Mouse (Mus musculus) T-helper 17 cell (primary cell): Measurements from ENCODE around the gene Ptges2.

Experiments
- in situ Hi-C, 2 experiments: fragments of 300-600 bp; cut with MboI, MseI; formaldehyde crosslinking; loops; 1 replicate in 1 of 2; 2 replicates in 1 of 2; pipeline ENCODE4 v1.15.1; 2025; ENCODE audit warnings: high pct_unique_total_duplicates in 2 of 2

The Ptges2 gene

DNA sequence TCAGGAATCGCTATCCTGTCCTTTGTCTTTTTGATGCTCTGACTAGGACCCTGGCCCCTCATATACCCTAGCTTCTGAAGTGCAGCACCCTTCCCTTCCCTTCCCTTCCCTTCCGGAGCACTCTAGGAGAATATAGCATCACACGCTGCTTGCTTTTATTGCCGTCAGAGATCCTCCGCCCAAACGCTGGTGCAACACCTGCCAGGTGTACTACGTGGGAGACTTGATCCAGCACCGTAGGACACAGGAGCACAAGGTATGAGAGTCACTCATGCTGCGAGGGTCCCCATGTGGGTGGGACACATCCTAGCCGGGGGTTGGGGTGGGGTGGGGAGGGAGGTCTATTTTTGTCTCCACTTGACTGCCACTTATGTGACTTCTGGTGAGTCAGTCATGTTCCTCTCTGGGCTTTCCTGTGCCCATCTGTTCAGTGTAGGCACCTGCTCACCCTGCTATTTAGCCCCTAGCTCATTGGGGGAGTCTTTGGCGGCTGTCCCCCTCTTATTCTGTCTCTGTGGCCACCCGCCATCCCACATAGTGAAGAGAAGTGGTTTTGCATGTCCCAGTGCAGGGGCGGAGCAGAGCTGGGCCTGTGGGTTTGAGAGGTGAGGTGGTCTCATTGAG is 20.3 kb upstream of the Ptges2 start:
- in situ Hi-C loops, result no loop called here

GRCm38 (mm10) chr2:32376963-32377362 is 18.7 kb upstream of the Ptges2 start:
- in situ Hi-C loops, result no loop called here

DNA sequence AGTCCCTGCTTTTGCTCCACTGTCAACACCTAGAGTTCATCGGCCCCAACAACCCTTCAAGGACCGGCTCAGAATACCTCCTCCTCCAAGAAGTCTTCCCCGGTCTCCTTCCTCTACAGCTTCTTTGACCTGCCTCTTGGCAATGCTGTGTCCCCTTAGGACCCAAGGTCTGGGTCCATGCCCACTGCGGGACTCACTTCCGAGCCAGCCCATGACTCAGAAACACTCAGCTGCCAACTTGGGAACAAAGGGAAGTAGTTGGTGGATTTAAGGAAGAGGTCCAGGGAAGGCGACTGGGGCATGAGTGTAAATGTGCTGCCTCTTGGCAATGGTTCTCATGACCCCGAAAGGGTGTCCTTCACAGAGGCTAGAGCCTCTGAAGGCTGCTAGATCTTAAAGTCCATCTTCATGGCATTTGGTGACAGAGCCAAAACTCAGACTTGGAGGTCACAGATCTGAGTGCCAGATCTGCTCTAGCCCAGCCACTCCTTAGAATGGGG is 15.6 kb upstream of the Ptges2 start:
- in situ Hi-C loops, result no loop called here

DNA sequence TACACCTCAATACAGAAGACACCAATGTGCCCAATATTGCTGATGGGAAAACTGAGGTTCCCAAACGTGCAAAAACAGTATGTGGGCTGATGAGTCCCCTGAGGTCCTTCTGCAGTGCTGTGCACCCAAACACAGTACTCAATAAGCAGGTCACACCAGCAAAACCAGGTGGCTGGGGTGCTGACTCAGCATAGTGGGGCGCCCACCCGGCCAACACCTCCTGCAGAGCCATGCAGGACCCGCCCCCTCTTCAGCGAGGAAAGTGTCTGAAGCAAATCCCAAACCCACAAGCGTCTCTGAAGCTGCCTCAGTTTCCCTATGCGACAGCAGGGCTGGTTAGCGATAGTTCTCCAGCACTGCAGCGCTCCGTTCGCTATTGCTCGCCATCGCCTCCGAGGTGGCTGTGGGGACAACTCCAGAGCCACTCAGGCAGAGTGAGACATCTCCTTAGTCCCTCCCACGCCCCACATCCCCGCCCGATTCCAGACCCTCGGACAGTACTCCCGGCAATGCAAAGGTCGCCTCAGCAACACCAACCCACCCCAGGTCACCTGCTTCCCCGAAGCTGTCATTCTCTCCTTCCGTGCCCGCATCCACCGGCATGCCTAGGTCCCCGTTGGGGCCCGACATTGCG is 14.4 kb upstream of the Ptges2 start:
- in situ Hi-C loops, result no loop called here

DNA sequence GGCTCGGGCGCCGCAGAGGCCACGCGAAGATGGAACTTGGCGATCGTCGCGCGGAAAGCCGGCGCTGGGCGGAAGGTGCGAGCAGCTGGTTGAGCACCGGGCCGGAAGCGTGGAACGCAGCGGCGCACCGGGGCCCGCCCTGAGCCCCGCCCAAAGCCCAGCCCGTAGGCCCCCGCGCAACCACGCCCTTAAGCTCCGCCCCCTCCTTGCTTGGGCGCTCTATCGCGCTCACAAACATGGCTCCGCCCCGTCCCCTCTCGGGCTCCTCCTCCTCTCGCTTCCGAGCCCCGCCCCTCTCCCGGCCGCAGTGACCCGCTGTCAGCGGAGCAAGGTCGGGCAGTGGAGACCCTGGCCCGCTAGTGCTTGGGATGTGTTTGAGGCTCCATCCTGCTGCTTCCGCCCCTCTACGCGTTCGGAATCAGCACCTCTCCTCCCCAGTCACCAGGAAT is 13.9 kb upstream of the Ptges2 start, which contains the start of gene 1110008P14Rik:
Gene 1110008P14Rik (minus strand): TSS at position 164 of the 449 bp plus-strand sequence.
- in situ Hi-C loops, result no loop called here

DNA sequence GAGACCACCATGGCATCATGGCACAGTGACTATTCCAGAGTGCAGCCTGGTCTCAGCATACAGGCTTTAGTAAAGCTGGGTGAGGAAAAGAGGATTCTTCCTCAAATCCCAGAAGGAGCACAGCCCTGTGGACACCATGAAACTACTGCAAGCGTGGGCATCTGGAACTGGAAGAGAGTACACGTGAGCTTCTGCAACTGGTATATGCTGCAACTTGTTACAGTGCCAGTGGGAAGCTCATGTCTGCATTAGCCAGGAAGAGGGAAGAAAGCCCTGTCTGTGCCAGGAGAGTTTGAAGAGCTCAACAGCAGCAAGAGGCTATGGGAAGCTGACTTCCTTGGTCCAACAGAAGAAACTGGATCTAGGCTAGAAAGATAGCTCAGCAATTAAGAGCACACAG is 13.0 kb upstream of the Ptges2 start:
- in situ Hi-C loops, result no loop called here

DNA sequence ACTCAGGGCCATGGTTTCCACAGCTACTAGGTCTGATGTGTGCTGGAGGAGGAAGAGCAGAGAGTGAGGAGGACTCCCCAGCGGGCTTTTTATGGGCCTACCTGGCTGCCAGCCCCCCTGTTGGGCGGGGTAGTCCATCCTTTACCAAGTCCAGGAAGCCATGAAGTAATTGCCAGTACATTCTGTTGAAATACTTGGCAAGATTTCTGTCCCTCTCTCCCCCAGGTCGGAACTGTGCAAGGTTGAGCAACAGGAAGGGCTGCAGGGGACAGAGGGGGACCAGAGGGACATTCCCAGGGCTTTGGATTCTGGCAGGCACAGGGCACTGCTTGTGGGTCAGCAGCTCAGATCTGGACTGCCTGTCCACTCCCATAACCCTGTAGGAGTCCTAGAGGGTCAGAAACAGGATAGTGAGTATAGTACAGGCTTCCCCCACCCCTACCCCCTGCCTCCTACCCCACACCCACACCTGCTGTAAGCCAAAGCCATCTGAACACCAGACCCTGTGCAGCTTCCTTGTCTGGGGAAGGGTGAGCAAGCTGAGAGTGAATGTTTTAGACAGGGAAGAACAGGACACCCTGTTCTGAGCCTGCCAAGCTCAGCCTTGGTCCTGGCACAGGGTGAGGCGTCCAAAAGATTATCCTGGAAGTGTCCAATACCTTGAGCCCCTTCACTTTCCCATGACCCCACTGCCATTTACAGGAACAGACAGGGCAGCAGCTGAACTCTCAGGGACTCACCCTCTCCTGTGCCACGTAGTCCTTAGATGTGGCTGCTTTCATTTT is 7.8 kb upstream of the Ptges2 start, which contains the start of gene Lcn2:
Gene Lcn2 (minus strand): TSS at position 547 of the 785 bp plus-strand sequence.
- in situ Hi-C loops, result no loop called here

GRCm38 (mm10) chr2:32389157-32389556 is 6.5 kb upstream of the Ptges2 start:
- in situ Hi-C loops, result no loop called here

DNA sequence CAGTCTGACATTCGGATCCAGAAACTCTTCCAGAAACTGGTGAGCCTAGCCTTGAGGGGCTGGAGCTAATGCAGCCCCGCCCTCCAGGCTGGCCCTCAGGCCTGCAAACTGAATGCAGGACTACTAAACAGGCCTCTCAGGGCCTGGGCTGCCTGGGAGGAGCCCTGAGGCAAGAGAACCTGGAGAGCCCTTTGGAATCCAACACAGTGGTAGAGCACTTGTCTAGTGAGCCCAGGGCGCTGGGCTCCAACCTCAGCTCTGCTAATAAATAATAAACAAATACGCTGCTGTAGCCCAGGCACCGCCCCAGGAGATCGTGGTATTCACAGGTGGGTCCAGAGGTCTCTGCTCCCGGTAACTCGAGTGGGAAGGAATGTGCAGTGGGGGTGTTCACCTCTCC is 4.8 kb upstream of the Ptges2 start:
- in situ Hi-C loops, result no loop called here

DNA sequence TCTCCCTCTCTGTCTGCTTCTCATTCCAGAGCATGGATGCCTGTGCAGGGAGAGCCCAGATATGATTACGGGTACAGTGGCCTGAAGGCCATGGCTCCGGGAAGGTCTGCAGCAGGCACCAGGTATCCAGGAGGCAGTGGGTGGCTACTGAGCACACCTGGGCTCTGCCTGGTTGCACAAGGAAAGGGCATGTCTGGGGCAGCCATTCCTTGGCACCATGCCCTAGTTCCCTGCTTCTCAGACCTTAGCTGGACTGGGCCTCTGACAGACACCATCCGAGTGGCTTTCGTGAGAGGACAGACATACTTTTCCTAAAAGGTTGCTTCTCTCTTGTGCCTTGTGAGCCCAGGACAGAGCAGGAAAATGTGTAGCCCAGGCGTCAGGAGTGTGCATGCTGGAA is 3.6 kb upstream of the Ptges2 start:
- in situ Hi-C loops, result no loop called here

DNA sequence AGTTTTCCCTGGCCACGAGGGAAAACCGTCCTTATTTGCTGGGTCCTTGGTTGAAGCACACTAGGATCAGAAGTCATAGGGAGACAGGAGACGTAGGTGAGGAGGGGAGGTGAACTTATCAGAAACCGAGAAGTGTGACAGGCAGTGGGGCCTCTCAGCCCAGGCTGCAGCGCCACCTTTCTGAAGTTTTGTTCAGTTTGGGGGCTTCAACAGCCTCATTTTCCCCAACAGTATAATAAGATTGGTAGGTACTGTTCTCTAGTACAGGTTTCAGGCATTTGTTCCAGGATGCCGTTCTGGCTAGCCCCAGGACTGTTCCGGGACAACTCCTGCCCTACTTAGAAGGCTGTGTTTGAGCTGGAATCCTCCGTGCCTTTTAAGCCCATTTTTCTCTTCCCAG is 723 bp upstream of the Ptges2 start:
- in situ Hi-C loops, result no loop called here

GRCm38 (mm10) chr2:32395946-32396621 is 388 bp downstream of the Ptges2 start:
- in situ Hi-C loops, result no loop called here

DNA sequence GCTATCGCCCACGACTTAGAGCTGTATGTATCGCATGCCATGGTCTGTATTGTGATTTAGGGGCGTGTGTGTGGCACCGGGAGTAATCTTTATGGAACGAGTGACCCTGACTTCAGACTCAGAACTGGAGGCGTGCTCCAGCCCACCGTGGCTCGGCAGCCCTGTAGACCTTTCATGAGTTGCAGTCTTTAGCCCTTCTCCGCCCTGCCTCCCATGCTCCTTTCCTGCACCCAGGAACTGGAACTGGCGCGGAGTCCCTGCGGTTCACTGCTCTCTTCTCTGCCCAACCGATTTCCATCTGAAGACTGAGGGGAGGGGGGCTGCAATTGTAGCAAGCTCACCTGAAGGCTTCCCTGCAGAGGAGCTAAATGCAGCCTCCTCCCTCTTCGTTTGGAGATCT is 999 bp downstream of the Ptges2 start:
- in situ Hi-C loops, result no loop called here

DNA sequence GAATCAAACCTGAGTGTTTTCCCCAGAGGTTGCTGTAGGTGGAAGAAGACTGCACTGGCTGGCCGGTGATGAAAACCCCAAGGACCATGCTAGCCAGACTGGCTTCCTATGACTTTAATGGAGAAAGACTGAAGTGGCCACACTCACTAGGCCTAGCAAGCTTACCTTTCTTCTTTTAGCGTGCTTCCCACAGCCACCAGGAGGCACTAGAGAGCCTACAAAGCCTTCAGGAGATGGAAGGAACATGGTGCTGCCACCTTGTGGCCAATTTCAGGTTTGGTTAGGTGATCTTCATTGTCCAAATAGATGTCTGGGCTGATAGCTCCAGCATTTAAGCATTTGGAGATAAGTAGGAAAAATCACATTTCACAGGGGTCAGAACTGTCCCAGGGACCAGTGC is 9.0 kb downstream of the Ptges2 start:
- in situ Hi-C loops, result loop anchor here (5.0 to 10.0 kb wide), 2 partner anchors 163 to 290 kb away; no protein-coding TSS in a partner anchor

DNA sequence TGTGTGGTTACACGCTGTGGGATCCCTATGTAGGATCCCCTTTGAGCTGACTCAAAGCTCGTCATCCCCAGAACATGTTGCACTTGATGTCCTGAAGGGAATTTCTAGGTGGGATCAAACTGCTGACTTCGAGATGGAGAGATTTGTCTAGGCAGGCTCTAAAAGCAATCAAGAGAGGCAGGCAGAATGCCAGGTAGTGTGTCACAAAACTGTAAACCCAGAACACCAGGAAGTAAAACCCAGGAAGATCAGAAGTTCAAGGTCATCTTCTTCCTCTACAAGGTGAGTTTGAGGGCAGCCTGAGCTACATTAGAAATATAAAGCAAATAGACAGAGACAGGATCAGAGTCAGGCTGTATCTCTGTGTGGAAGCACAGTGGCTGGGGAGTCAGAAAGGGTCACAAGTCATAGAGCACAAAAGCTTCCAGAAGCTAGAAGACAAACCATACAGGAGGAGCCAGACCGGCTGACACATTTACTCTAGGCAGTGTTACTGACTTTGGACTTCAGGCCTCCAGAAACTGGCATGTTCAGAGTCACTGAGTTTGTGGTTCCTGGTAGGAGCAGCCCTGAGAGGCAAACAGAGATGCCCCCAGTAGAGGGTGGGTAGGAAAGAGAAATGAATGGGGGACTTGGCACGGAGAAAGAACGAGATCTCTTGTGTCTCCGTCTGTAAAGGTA is 11.6 kb downstream of the Ptges2 start:
- in situ Hi-C loops, result loop anchor here in 1 of 2 experiments (10.0 kb wide), 1 partner anchor 288 kb away; no protein-coding TSS in a partner anchor

DNA sequence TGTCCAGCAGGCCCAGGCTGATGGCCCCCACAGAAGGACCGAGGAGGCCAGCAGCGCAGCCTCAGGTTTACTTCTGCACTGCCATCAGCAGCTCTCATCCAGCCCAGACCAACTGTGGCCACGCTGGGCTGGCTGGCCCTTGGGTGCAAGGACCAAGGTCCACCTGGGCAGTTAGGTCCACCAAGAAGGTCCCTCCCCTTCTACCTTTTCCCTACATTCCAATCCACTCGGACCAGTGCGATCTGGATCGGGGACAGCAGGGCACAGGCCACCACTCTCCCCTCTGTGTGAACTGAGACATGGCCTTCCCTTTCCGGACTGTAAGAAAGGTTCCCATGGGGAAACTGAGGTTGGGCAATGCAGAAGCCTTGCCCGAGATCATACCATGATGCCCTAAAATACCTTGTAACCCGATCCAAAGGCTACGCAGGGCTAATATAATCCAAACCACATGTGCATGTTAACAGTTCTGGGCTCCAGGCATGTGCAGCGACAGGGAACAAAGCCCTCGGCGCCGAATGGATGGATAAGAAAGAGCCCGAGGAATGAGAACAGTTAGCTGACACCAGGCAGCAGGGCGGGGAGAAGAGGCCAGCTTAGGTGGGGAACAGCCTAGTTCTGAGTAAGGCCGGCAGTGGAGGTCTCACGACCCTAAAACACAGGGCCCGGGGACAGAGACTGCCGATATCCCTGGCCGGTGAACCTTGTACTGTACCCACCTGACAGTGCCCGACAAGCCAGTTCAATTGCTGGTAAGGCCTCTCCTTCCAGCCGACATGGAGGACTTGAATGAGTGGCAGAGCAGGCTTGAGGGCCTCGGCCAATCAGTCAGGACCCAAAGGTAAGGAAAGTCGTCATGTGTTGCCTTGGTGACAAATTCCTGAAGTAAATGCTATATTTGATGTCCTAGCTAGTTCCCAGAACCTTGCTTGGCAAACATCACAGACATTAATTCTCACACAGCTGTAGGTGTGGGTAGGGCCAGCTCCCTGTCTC is 13.0 kb downstream of the Ptges2 start:
- in situ Hi-C loops, result loop anchor here in 1 of 2 experiments (10.0 kb wide), 1 partner anchor 286 kb away; no protein-coding TSS in a partner anchor

GRCm38 (mm10) chr2:32411407-32411806 is 15.7 kb downstream of the Ptges2 start:
- in situ Hi-C loops, result no loop called here

DNA sequence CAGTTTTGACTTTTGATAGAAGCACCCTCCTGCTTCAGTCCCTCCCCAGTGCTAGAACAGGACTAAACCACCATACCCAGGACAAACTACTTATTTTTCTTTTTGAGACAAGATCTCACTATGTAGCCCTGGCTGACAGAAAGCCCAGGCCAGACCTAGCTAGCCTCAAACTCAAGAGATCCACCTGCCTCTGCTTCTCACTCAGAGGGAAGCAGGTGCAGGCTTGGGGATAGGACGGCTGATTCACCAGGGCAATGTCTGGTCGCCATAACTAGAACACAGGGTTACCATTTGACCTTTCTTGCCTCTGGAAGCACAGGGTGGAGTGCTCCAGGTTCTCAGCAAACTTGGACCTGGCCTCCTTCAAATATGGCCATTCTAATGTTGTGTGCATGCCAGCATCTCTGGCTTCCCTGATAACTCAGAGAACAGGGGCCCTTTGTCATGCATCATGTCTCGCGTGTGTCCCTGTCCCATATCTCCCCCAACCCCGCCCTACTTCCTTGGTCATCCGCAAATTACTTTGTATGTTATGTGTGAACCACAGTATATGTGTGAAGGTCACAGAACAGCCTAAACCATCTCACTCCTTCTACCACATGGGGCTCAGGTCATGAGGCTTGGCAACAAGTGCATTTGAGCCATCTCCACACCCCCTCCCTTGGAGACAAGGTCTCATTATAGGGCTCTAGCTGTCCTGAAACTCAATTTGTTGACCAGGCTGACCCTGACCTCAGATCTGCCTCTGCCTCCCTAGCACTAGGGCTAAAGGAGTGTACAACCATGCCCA is 17.2 kb downstream of the Ptges2 start:
- in situ Hi-C loops, result no loop called here

GRCm38 (mm10) chr2:32413936-32414335 is 18.2 kb downstream of the Ptges2 start:
- in situ Hi-C loops, result no loop called here
